Mouse (Mus musculus) kidney, postnatal 0 days (tissue): ENCODE measurements at regions not wholly inside any gene's neighbourhood (a gene's known extent, or its start where the extent isn't known, plus 50 kb on each side); places are given as distances from the start of the nearest gene placed in this dataset.

Source experiments
- ATAC-seq: fragments of 200-750 bp; cut with Nextera tagmentation; replicated peaks from 2 replicates; pipeline ENCODE4 v1.8.0; 2017; ENCODE audit warnings: low read depth, moderate number of reproducible peaks, moderate TSS enrichment, moderate library complexity; ENCODE audit not compliant: low FRiP score
- DNase-seq: peaks from one replicate; pipeline ENCODE4 v3.0.0-alpha.2; 2016; ENCODE audit warnings: low spot score
- H3K27ac ChIP-seq: fragments of 300-500 bp; sonication (generic); 2 replicates; pipeline ENCODE4 v1.5.1; 2014; ENCODE audit warnings: mild to moderate bottlenecking
- H3K27me3 ChIP-seq: fragments of 300-500 bp; sonication (generic); 2 replicates; pipeline ENCODE4 v1.6.1; 2014; ENCODE audit warnings: low read length, mixed read lengths; ENCODE audit not compliant: insufficient read depth
- H3K36me3 ChIP-seq: fragments of 300-500 bp; sonication (generic); 2 replicates; pipeline ENCODE4 v1.6.1; 2014; ENCODE audit warnings: low read length, mixed read lengths; ENCODE audit not compliant: insufficient read depth
- H3K4me1 ChIP-seq: fragments of 300-500 bp; sonication (generic); replicated peaks from 2 replicates; pipeline ENCODE4 v1.6.1; 2014; ENCODE audit warnings: antibody characterized with exemption, low read length, mixed read lengths; ENCODE audit not compliant: insufficient read depth
- H3K4me2 ChIP-seq: fragments of 300-500 bp; sonication (generic); 2 replicates; pipeline ENCODE4 v1.6.1; 2014; ENCODE audit warnings: mild to moderate bottlenecking, low read length, moderate library complexity, mixed read lengths
- H3K4me3 ChIP-seq: fragments of 300-500 bp; sonication (generic); replicated peaks from 2 replicates; pipeline ENCODE4 v1.5.1; 2014; ENCODE audit warnings: low read depth, low read length
- H3K9ac ChIP-seq: fragments of 300-500 bp; sonication (generic); 2 replicates; pipeline ENCODE4 v1.6.1; 2014; ENCODE audit warnings: low read depth, low read length
- H3K9me3 ChIP-seq: fragments of 300-500 bp; sonication (generic); replicated peaks from 2 replicates; pipeline ENCODE4 v1.6.1; 2016; ENCODE audit warnings: low read length, inconsistent platforms, mixed read lengths
- CTCF ChIP-seq: IDR thresholded peaks from 2 replicates; pipeline ENCODE4 v1.5.1; 2016; ENCODE audit warnings: antibody characterized with exemption, low read depth, mild to moderate bottlenecking, moderate library complexity
- WGBS: fragments of 180-500 bp; shearing (Covaris S2); extraction: QIAGEN DNeasy Blood & Tissue Kit; methylation state at CpG from one replicate; pipeline ENCODE4 v1.1.7; 2014; 5-methylcytosine and 5-hydroxymethylcytosine counted together

DNA sequence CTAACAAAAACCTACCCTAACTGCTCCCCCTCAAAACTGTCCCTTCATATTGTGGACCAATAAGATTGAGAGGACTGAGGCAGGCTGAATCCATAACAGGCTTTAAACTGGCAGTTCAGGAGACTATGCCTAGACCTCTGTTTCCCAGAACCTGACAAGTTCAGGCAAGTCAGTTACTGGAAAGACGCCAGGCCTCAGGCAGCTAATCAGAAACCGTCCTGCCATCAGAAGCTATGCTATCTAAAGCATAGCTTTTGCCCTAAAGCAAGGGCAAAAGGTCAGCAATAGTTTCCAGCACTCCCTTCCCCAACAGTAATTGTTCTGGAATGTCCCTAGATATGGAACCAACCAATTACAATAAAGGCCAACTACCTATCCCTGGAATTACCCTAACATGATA lies 273.0 kb downstream of the Bche start:
- no peak overlapping the region for H3K27ac ChIP-seq
- 71% methylated on average over 2 of the region's 2 CpGs for WGBS
- no peaks in the 10 kb centered on the region for H3K27me3 ChIP-seq
- no peak overlapping the region for H3K9ac ChIP-seq
- DNase-seq = no peak
- TF ChIP-seq CTCF = no peak
- H3K4me2 ChIP-seq = no peak overlapping the region
- H3K36me3 ChIP-seq = no peaks in the 10 kb centered on the region
- ATAC-seq = no peak
- no peak overlapping the region for H3K4me3 ChIP-seq
- H3K4me1 ChIP-seq = no peaks in the 10 kb centered on the region
- H3K9me3 ChIP-seq = no peaks in the 10 kb centered on the region

GRCm38 (mm10) chr3:73434331-73434730 lies 273.9 kb downstream of the Bche start:
- WGBS = 70% methylated on average over 1 of the region's 1 CpGs

DNA sequence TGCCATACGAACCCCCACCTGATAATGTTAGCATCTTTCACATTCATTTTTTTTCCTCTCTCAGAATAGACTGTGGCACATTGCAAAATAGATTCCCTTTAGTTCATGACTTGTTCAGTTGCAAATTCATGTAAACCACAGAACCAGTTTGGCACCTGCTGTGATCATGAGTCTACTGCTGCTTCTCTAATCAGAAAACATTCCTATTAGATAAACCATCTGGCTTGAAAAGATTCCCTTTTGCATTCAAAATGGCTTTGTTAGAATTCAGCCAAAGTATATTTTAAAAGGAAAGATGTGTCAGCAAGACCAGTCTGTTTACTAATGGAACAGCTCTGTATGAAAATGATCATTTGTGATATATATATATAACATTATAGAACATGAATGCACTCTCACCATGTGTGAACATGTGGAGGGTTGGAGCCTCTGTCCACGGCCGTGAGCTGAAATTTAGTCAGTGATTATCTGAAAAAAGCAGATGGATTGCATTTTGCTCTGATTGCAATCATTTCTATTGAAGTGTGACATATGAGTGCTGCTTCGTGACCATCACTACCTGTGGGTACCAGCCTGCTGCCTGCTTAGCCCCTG lies 298.2 kb downstream of the Bche start:
- no peaks in the 10 kb centered on the region for H3K4me1 ChIP-seq
- 77% methylated on average over 4 of the region's 4 CpGs for WGBS

More at GRCm38 (mm10) chr3:73434331-73434730, 273.9 kb downstream of the Bche start:
- Histone ChIP-seq H3K9ac (no peak overlapping the region), H3K4me1 (no peaks in the 10 kb centered on the region), H3K27ac (no peak overlapping the region), H3K9me3 (no peaks in the 10 kb centered on the region), H3K4me3 (no peak overlapping the region), H3K4me2 (no peak overlapping the region), H3K27me3 (no peaks in the 10 kb centered on the region), H3K36me3 (no peaks in the 10 kb centered on the region)
- ATAC-seq = no peak
- no peak for TF ChIP-seq CTCF
- no peak for DNase-seq

GRCm38 (mm10) chr3:73401395-73401794 lies 306.8 kb downstream of the Bche start:
- H3K27me3 ChIP-seq = no peaks in the 10 kb centered on the region
- DNase-seq (no peak), ATAC-seq (no peak)
- H3K4me3 ChIP-seq = no peak overlapping the region
- no peak for TF ChIP-seq CTCF
- H3K27ac ChIP-seq = no peak overlapping the region
- no peak overlapping the region for H3K4me2 ChIP-seq
- no peaks in the 10 kb centered on the region for H3K4me1 ChIP-seq
- 73% methylated on average over 4 of the region's 4 CpGs for WGBS
- no peak overlapping the region for H3K9ac ChIP-seq
- no peaks in the 10 kb centered on the region for H3K9me3 ChIP-seq
- H3K36me3 ChIP-seq = no peaks in the 10 kb centered on the region

More for the DNA sequence above, 298.2 kb downstream of the Bche start:
- Histone ChIP-seq H3K9ac (no peak overlapping the region), H3K36me3 (no peaks in the 10 kb centered on the region), H3K4me3 (no peak overlapping the region), H3K4me2 (no peak overlapping the region), H3K27me3 (no peaks in the 10 kb centered on the region), H3K9me3 (no peaks in the 10 kb centered on the region), H3K27ac (no peak overlapping the region)
- no peak for TF ChIP-seq CTCF
- DNase-seq (no peak), ATAC-seq (no peak)

DNA sequence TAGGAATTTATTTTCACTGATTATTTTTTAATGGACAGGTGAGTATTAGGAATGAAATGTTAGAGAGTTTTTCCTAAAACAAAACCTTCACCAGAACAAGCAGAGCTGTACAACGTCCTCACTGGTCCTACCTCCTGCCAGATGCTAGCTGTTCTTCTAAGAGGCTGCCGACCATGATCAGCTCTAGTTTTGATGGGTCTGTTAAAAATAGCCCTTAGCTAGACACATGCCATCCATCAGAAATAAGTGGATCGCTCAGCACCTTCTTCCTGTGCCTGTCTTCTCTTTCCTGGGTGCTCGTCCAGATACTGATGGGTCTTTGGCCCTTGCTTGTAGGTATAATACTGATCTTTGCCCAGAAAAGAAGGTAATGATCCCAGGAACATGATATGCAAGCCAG lies 312.4 kb downstream of the Bche start:
- DNase-seq = no peak

DNA sequence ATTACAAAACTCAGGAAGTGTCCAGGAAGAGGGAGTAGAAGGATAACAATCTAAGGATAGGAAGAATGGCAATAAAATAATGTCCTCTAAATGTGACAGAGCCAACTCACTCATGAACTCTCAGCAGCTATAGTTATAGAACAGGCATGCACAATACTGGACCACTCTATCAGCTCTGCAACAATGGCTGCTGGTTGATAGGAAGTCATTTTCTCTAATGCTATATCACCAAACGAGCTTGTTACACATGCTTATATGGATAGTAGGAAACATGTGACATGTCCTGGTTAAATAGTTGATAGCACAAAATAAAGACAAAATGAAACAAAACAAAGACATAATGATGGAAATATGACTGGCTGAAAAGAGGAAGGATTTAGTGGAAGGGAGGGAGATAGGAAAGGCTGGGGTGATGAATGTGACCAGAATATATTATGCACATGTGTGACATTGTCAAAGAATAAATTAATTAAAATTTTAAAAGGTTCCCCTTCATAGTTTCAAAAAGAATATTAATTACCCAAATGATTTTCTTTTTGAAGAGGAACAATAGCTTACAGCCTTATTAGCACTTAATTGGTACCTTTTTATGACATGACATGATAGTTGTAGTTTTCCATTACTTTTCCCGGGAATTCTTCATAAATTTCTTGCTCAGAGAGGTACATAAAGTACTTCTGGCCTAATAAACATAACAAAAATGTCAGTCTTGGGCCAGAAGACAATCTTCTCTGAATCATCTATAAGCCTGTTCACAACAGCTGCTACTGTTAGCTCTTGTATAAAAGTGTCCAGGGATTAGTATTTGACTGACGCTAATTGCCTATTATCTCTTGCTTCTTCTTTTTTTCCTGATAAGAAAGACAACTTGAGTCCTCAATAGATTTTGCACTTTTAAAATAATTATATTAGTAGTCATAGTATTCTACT lies 318.2 kb downstream of the Bche start:
- no peaks in the 10 kb centered on the region for H3K4me1 ChIP-seq
- no peaks in the 10 kb centered on the region for H3K9me3 ChIP-seq
- no peak for TF ChIP-seq CTCF
- 80% methylated on average over 3 of the region's 3 CpGs for WGBS
- ATAC-seq (no peak), DNase-seq (no peak)
- H3K27me3 ChIP-seq = no peaks in the 10 kb centered on the region
- H3K4me3 ChIP-seq = no peak overlapping the region
- H3K4me2 ChIP-seq = no peak overlapping the region
- H3K36me3 ChIP-seq = no peaks in the 10 kb centered on the region
- H3K27ac ChIP-seq = no peak overlapping the region
- H3K9ac ChIP-seq = no peak overlapping the region

More for the DNA sequence above, 312.4 kb downstream of the Bche start:
- no peak for TF ChIP-seq CTCF
- no peaks in the 10 kb centered on the region for H3K4me1 ChIP-seq
- no peak overlapping the region for H3K4me3 ChIP-seq
- no peak overlapping the region for H3K9ac ChIP-seq
- H3K9me3 ChIP-seq = no peaks in the 10 kb centered on the region
- H3K36me3 ChIP-seq = no peaks in the 10 kb centered on the region
- H3K27me3 ChIP-seq = no peaks in the 10 kb centered on the region
- 78% methylated on average over 4 of the region's 4 CpGs for WGBS
- H3K27ac ChIP-seq = no peak overlapping the region
- no peak for ATAC-seq
- H3K4me2 ChIP-seq = no peak overlapping the region
